ENCODE assay signal across 18 mouse cellular contexts in the genomic region with DNA sequence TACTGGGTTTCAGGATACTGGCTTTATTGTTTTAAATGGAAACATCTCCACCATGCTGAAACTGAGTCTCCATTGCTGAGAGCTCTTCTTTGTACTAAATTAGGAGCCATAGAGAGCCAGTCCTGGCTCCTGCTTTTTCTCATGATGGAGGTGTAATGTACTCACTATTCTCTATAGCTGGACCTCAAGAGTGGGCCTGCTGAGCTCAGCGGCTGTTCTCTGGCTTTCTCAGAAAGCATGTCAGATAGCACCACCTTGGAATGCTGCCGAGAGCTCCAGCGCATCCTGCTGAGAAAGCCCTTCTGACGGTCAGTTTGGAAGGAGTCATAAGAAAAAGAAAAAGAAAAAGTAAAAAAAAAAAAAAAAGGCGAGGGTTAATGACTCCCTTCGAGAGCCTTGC. TPM values are rescaled to one million over a fixed set of nuclear protein-coding genes. Genes with fewer than 3 reads are reported as not detected.
DNase-seq lines count a peak whose midpoint lies in the region; ATAC-seq and TF ChIP-seq lines count a peak whose summit lies in the region.
"Had no signal": no experiment of that assay in that cellular context is flagged by ENCODE, and none has a peak within 500 bp of the region (broad histone marks: within the 10 kb centered on the region; RNA-seq: fewer than 3 reads in every experiment).

No protein-coding gene starts in this region.

- no peaks in the 10 kb centered on the region for H3K36me3 ChIP-seq in heart, embryonic 12.5 days
- H3K36me3 ChIP-seq: liver, embryonic 13.5 days; neural tube, embryonic 13.5 days; stomach, embryonic 15.5 days had no signal

- no peak overlapping the region for H3K27ac ChIP-seq in heart, embryonic 12.5 days (ENCODE audit: poor library complexity, severe bottlenecking)
- H3K27ac ChIP-seq in left cerebral cortex, adult 2 months: no peak overlapping the region
- H3K27ac ChIP-seq: layer of hippocampus, adult 2 months; liver, embryonic 13.5 days; neural tube, embryonic 13.5 days; stomach, embryonic 15.5 days had no signal

- intact Hi-C loops in left cerebral cortex, postnatal 4 days (cut with DNase I): no loop called here
- intact Hi-C loops in left cerebral cortex, adult 2 months (cut with DNase I): no loop called here

- no peaks in the 10 kb centered on the region for H3K4me1 ChIP-seq in heart, embryonic 12.5 days (replicated peaks)
- H3K4me1 ChIP-seq: liver, embryonic 13.5 days; neural tube, embryonic 13.5 days; stomach, embryonic 15.5 days had no signal

- no peak for TF ChIP-seq CTCF in left cerebral cortex, adult 2 months (IDR thresholded peaks at IDR 0.05)

- H3K27me3 ChIP-seq in heart, embryonic 12.5 days (replicated peaks): no peaks in the 10 kb centered on the region
- H3K27me3 ChIP-seq: CH12.LX; liver, embryonic 13.5 days; neural tube, embryonic 13.5 days; stomach, embryonic 15.5 days had no signal

- no peak overlapping the region for H3K9ac ChIP-seq in heart, embryonic 12.5 days
- H3K9ac ChIP-seq: liver, embryonic 13.5 days; neural tube, embryonic 13.5 days; stomach, embryonic 15.5 days had no signal

- H3K4me2 ChIP-seq in heart, embryonic 12.5 days: no peak overlapping the region
- H3K4me2 ChIP-seq: liver, embryonic 13.5 days; neural tube, embryonic 13.5 days; stomach, embryonic 15.5 days had no signal

- DNase-seq in heart, adult 11 months: peak; percentile 83
- DNase-seq in left cerebral cortex, postnatal 4 days: peak; percentile 44
- no peak for DNase-seq in left cerebral cortex, adult 2 months (ENCODE audit: extremely low spot score in 1 of 2, low spot score in 2 of 2)
- peak; percentile 74 to 89 for DNase-seq in cerebellum, postnatal 10 days
- no peak for DNase-seq in thymus, postnatal 4 days
- no peak for DNase-seq in frontal cortex, postnatal 25 days (ENCODE audit: low spot score in 2 of 2)
- DNase-seq: adrenal gland, postnatal 14 days; gastrocnemius, postnatal 36 days; kidney, adult 18-20 months; liver, embryonic 13.5 days; lung, postnatal 14 days had no signal

- no peaks in the 10 kb centered on the region for H3K9me3 ChIP-seq in heart, embryonic 12.5 days (replicated peaks)
- H3K9me3 ChIP-seq: liver, embryonic 13.5 days; neural tube, embryonic 13.5 days; stomach, embryonic 15.5 days had no signal

- WGBS in heart, embryonic 12.5 days: 53% methylated on average over 6 of the region's 6 CpGs

- no peak for ATAC-seq in heart, embryonic 12.5 days (ENCODE audit: insufficient number of reproducible peaks, low FRiP score)
- ATAC-seq in cerebellum, adult (ENCODE audit: insufficient number of reproducible peaks, low FRiP score, low TSS enrichment): peak; percentile 89
- ATAC-seq: hindbrain, embryonic 16.5 days had no signal

- H3K4me3 ChIP-seq in heart, embryonic 12.5 days: no peak overlapping the region
- no peak overlapping the region for H3K4me3 ChIP-seq in left cerebral cortex, adult 2 months
- H3K4me3 ChIP-seq: layer of hippocampus, adult 2 months; liver, embryonic 13.5 days; neural tube, embryonic 13.5 days; stomach, embryonic 15.5 days had no signal

RNA-seq across cellular contexts. Expression of a gene that starts 41.8 kb away (rescaled TPM):
- polyA plus RNA-seq in heart, embryonic 12.5 days (2016; fragmentation: Nextera tagmentation; extraction: Ambion mirVana): 2.2 and 2.3 TPM in 2 replicates
- total RNA-seq in left cerebral cortex, postnatal 4 days (2021): 1 to 10 TPM; 2.6 to 3.4 TPM
- total RNA-seq in left cerebral cortex, adult 2 months (2021): 1 to 10 TPM; 1.9 to 2.4 TPM
- total RNA-seq: CH12.LX had no signal

Comparison
In these comparisons a context has a peak if more than half of its experiments do, and no peak if none do; other contexts are left out.
1. DNase-seq: peak in heart, adult 11 months (single experiment), left cerebral cortex, postnatal 4 days (single experiment) and cerebellum, postnatal 10 days (2 of 2); none in left cerebral cortex, adult 2 months (0 of 2), thymus, postnatal 4 days (single experiment) and frontal cortex, postnatal 25 days (0 of 2).